Mouse (Mus musculus) megakaryocyte, embryonic 14.5 days (primary cell): ENCODE results near the gene Crygb.

Experiments
- FLI1 ChIP-seq: IDR thresholded peaks from 2 replicates; pipeline ENCODE4 v1.6.1; 2012; ENCODE audit warnings: low read length, inconsistent platforms, mixed read lengths
- GATA1 ChIP-seq: IDR thresholded peaks from 3 replicates; pipeline ENCODE4 v1.6.1; 2012; ENCODE audit warnings: mixed read lengths, low read length, inconsistent platforms, borderline replicate concordance

DNA sequence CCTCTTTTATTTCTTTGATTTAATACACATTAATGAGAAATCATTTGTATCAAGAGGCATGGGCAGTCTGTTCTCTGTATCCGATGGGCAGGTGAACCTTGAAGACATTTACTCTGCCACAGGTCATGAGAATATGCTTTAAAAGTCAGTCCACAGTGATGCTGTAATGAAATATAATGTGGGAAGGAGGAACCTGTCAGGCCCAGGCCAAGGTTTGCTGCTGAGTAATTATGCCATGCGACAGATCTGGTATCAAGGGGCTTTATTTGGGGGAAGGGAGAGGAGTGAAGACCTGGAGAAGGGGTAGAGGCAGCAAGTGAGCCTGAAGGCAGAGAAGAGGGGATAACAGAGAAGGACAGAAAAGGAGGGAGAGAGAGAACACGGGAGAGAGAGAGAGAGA is 42.4 kb downstream of the Crygb start:
- no peak for TF ChIP-seq GATA1
- no peak for TF ChIP-seq FLI1
